Mouse (Mus musculus): ENCODE results near the gene Ugt1a1. TPM values are rescaled to one million over a fixed set of nuclear protein-coding genes. Genes with fewer than 3 reads are reported as not detected.

Ugt1a1 gene
- polyA plus RNA-seq, 1 experiment from 2014 or later = 84.0 TPM

DNA sequence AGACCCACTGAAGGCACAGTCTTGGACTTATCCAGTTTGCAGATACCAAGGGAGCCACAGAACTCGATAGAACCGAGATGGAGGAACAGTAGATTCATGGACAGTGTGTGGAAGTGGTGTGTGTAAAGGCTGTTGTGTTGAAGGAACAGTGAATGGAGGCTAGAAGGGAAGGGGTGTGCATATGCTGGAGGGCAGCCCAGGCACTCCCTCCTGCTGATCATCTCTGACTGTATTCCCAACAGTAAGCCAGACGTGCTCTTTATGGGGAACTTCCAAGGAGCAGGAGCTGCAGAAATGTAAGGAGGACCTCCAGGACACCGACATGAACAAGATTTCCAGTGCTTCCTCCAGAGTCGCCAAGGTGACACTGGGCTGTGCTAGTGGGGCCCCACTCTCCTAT lies 38.3 kb downstream of the Ugt1a1 start:
- no peak for ATAC-seq
- Histone ChIP-seq H3K4me3 (ENCODE audit: low read depth, low read length) (no peak overlapping the region), H3K27ac (ENCODE audit: low read depth, low read length) (no peak overlapping the region), H3K4me1 (replicated peaks; ENCODE audit: control insufficient read depth, insufficient read depth, low read length) (no peaks in the 10 kb centered on the region), H3K36me3 (ENCODE audit: control insufficient read depth, insufficient read depth) (no peaks in the 10 kb centered on the region), H3K9me3 (ENCODE audit: control insufficient read depth) (peaks cover 43% of the 10 kb centered on the region), H3K4me2 (replicated peaks; ENCODE audit: low read depth) (no peak overlapping the region), H3K9ac (ENCODE audit: low read depth, low read length) (no peak overlapping the region), H3K27me3 (replicated peaks; ENCODE audit: control insufficient read depth, insufficient read depth, low read length) (no peaks in the 10 kb centered on the region)
- 78% methylated on average over 5 of the region's 5 CpGs for WGBS
- no peak for TF ChIP-seq CTCF (IDR thresholded peaks at IDR 0.05; ENCODE audit: low read depth)

DNA sequence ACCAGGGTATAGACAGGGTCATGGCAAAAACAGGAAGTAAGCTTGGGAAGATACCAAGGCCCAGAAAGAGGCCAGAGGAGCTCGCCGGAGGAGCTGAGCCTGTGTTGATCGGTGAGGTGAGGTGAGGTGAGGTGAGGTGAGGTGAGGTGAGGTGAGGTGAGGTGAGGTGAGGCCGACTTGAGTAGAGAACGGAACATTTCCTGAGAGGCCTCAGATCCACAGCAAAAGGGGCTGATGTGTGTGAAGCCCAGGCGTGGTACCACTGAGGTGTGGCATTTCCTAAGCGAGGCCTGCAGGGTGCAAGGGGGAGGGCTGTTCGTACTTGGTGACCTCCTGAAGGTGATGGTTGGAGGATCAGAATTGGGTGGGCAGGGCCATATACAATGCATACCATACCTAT lies 41.3 kb downstream of the Ugt1a1 start:
- Histone ChIP-seq H3K36me3 (ENCODE audit: control insufficient read depth, insufficient read depth) (no peaks in the 10 kb centered on the region), H3K4me1 (replicated peaks; ENCODE audit: control insufficient read depth, insufficient read depth, low read length) (no peaks in the 10 kb centered on the region), H3K27ac (ENCODE audit: low read depth, low read length) (no peak overlapping the region), H3K9me3 (ENCODE audit: control insufficient read depth) (peaks cover 25% of the 10 kb centered on the region), H3K4me2 (replicated peaks; ENCODE audit: low read depth) (no peak overlapping the region), H3K4me3 (ENCODE audit: low read depth, low read length) (no peak overlapping the region), H3K9ac (ENCODE audit: low read depth, low read length) (no peak overlapping the region), H3K27me3 (replicated peaks; ENCODE audit: control insufficient read depth, insufficient read depth, low read length) (no peaks in the 10 kb centered on the region)
- ATAC-seq = peak; percentile 17; the same call in 1 of the 2 replicates
- no peak for TF ChIP-seq CTCF (IDR thresholded peaks at IDR 0.05; ENCODE audit: low read depth)
- 66% methylated on average over 8 of the region's 8 CpGs for WGBS

DNA sequence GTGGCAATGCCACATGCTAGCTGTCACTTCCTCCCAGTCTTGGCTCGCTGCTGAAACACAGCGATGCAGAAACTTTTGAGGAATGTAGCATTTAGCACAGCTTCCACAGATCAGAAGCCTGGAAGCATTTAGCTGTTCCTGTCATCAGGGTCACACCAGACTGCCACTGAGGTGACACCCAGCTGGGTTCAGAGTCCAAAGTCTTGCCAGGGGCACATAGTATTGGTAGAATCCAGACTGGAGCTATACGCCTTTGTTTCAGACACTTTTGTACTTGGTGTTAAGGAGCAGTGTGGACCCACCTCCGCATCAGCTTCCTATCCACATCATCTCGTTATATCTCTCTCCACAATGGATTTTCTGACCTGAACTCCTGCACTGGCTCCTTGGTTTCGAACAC lies 41.8 kb downstream of the Ugt1a1 start:
- H3K36me3 ChIP-seq (ENCODE audit: control insufficient read depth, insufficient read depth) = no peaks in the 10 kb centered on the region
- peaks cover 25% of the 10 kb centered on the region for H3K9me3 ChIP-seq (ENCODE audit: control insufficient read depth)
- 69% methylated on average over 6 of the region's 6 CpGs for WGBS
- H3K9ac ChIP-seq (ENCODE audit: low read depth, low read length) = no peak overlapping the region
- peak; percentile 44 for ATAC-seq
- no peak overlapping the region for H3K4me3 ChIP-seq (ENCODE audit: low read depth, low read length)
- no peak overlapping the region for H3K4me2 ChIP-seq (replicated peaks; ENCODE audit: low read depth)
- no peak overlapping the region for H3K27ac ChIP-seq (ENCODE audit: low read depth, low read length)
- no peaks in the 10 kb centered on the region for H3K27me3 ChIP-seq (replicated peaks; ENCODE audit: control insufficient read depth, insufficient read depth, low read length)
- no peaks in the 10 kb centered on the region for H3K4me1 ChIP-seq (replicated peaks; ENCODE audit: control insufficient read depth, insufficient read depth, low read length)
- no peak for TF ChIP-seq CTCF (IDR thresholded peaks at IDR 0.05; ENCODE audit: low read depth)

DNA sequence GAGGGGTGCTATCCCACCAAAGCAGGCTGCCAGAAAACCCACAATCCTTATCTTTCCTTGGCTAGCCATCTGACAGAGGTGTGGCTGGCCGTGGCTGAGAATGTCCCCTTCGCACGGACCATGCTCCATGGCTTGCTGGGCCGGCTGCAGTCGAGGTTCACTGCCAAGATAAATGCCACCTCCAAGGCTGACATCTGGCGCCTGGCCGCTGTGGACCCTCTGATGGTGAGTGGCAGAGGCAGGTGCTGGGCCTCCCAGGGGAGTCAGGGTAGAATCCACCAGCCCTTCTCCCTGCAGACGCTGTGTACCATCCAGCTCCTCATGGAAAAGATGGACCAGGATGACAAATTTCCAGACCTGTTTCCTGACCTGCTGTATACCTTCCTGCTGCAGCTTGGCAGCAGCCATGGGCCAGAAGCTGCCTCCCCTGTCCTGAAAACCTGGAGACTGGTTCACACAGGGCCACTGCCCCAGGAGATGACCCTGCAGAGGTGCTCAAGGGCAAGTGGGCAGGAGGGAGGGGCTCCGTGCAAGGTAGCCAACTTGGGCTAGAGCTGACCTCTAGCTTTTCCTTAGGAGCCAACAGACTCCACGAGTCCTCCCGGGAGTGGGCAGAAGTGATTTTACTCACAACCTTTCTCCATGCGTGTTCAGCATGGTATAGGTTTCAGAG lies 43.2 kb downstream of the Ugt1a1 start:
- WGBS = 85% methylated on average over 12 of the region's 12 CpGs
- H3K4me3 ChIP-seq (ENCODE audit: low read depth, low read length) = no peak overlapping the region
- no peak for TF ChIP-seq CTCF (IDR thresholded peaks at IDR 0.05; ENCODE audit: low read depth)
- H3K27ac ChIP-seq (ENCODE audit: low read depth, low read length) = no peak overlapping the region
- ATAC-seq = no peak
- H3K4me2 ChIP-seq (replicated peaks; ENCODE audit: low read depth) = no peak overlapping the region
- H3K27me3 ChIP-seq (replicated peaks; ENCODE audit: control insufficient read depth, insufficient read depth, low read length) = no peaks in the 10 kb centered on the region
- H3K9ac ChIP-seq (ENCODE audit: low read depth, low read length) = no peak overlapping the region
- peaks cover 3% of the 10 kb centered on the region for H3K4me1 ChIP-seq (replicated peaks; ENCODE audit: control insufficient read depth, insufficient read depth, low read length)
- H3K9me3 ChIP-seq (ENCODE audit: control insufficient read depth) = peaks cover 22% of the 10 kb centered on the region
- peaks cover 7% of the 10 kb centered on the region; the same call in 1 of the 2 replicates for H3K36me3 ChIP-seq (ENCODE audit: control insufficient read depth, insufficient read depth)

DNA sequence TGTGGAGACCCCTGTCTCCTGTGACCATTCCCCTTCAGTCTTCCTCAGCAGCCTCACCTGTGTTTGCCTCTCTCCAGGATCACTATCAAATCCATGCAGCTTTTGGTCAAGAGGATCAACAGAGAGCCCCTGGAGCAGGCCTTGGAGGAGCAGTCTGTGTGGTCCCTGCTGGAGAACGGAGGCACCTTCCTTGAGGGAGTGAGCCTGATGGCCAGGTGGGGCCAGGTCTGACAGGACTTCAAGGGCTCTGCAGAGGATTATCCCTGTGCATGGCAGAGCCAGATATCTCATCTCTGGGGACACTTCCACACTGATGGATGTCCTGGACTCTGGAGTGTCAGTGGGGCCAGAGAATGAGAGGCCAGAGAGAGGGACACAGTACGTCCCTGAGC lies 43.7 kb downstream of the Ugt1a1 start:
- Histone ChIP-seq H3K9me3 (ENCODE audit: control insufficient read depth) (peaks cover 18% of the 10 kb centered on the region; the same call in 1 of the 2 replicates), H3K27ac (ENCODE audit: low read depth, low read length) (no peak overlapping the region), H3K4me3 (ENCODE audit: low read depth, low read length) (no peak overlapping the region), H3K9ac (ENCODE audit: low read depth, low read length) (no peak overlapping the region), H3K36me3 (ENCODE audit: control insufficient read depth, insufficient read depth) (peaks cover 12% of the 10 kb centered on the region), H3K27me3 (replicated peaks; ENCODE audit: control insufficient read depth, insufficient read depth, low read length) (no peaks in the 10 kb centered on the region), H3K4me1 (replicated peaks; ENCODE audit: control insufficient read depth, insufficient read depth, low read length) (peaks cover 8% of the 10 kb centered on the region), H3K4me2 (replicated peaks; ENCODE audit: low read depth) (no peak overlapping the region)
- no peak for TF ChIP-seq CTCF (IDR thresholded peaks at IDR 0.05; ENCODE audit: low read depth)
- 59% methylated on average over 2 of the region's 2 CpGs for WGBS
- no peak for ATAC-seq

DNA sequence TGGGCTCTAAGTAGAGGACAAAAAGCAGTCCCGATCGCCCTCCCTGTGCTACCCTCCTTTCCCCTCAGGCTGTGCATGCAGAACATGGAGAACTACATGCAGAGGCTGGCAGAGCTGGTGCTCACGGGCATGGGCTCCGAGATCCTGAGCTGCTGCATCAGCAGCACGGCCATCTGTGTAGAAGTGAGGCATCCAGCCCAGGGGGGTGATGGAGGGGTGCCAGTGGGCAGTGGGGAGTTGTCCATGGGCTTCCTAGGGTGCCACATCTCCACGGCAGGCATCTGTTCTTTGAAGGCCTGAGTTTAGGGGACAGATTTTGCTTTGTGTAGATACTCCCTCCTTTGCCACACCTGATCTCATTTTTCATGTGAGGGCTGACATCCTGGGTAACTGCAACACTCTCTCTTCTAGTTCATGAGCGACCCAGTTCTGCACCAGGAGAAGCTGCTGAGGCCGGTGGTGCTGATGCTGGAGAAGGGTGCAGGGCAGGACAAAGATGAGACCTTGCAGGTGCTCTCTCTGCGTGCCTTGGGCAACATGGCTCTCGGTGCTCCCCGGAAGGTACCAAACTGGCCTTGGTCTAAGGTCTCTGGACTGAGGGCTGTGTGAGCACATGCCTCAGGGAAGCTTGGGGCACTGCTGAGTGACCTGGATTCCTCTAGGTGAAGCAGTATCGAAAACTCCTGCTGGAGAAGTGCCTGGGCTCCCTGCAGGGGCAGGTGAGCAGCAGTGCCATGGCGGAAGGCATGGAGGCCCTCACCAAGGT lies 44.4 kb downstream of the Ugt1a1 start:
- no peak for TF ChIP-seq CTCF (IDR thresholded peaks at IDR 0.05; ENCODE audit: low read depth)
- Histone ChIP-seq H3K36me3 (ENCODE audit: control insufficient read depth, insufficient read depth) (peaks cover 19% of the 10 kb centered on the region), H3K27ac (ENCODE audit: low read depth, low read length) (no peak overlapping the region), H3K4me2 (replicated peaks; ENCODE audit: low read depth) (no peak overlapping the region), H3K4me1 (replicated peaks; ENCODE audit: control insufficient read depth, insufficient read depth, low read length) (peaks cover 8% of the 10 kb centered on the region), H3K9me3 (ENCODE audit: control insufficient read depth) (peaks cover 11% of the 10 kb centered on the region; the same call in 1 of the 2 replicates), H3K27me3 (replicated peaks; ENCODE audit: control insufficient read depth, insufficient read depth, low read length) (no peaks in the 10 kb centered on the region), H3K4me3 (ENCODE audit: low read depth, low read length) (no peak overlapping the region), H3K9ac (ENCODE audit: low read depth, low read length) (no peak overlapping the region)
- WGBS = 81% methylated on average over 13 of the region's 13 CpGs
- ATAC-seq = no peak

Data from intestine, postnatal 0 days (tissue).